Mouse (Mus musculus): ENCODE results near the gene Fbxw11. TPM values are rescaled to one million over a fixed set of nuclear protein-coding genes. Genes with fewer than 3 reads are reported as not detected.

Gene Fbxw11
- polyA plus RNA-seq, 1 experiment: 55.6 TPM

GRCm38 (mm10) chr11:32707481-32707880, 65.0 kb downstream of the Fbxw11 start:
- Histone ChIP-seq H3K36me3 (ENCODE audit: control insufficient read depth, insufficient read depth, low read length) (peaks cover 9% of the 10 kb centered on the region), H3K4me3 (ENCODE audit: control insufficient read depth, insufficient read depth, low read length) (no peak overlapping the region), H3K27me3 (ENCODE audit: control insufficient read depth, insufficient read depth, low read length) (no peaks in the 10 kb centered on the region), H3K27ac (ENCODE audit: control insufficient read depth, insufficient read depth, low read length) (no peak overlapping the region), H3K4me1 (replicated peaks; ENCODE audit: control insufficient read depth, insufficient read depth, low read length) (no peaks in the 10 kb centered on the region; the same call in 1 of the 2 replicates)
- no peak for DNase-seq
- TF ChIP-seq POLR2A (IDR thresholded peaks at IDR 0.05; ENCODE audit: control insufficient read depth, extremely low read depth, insufficient read depth, low read length, poor library complexity) (no peak), CTCF (IDR thresholded peaks at IDR 0.05; ENCODE audit: borderline replicate concordance, control insufficient read depth, extremely low read depth, insufficient read depth, low read length, poor library complexity) (no peak)
- WGBS: 93% methylated on average over 3 of the region's 3 CpGs

GRCm38 (mm10) chr11:32708739-32709501, 66.4 kb downstream of the Fbxw11 start:
- TF ChIP-seq CTCF (IDR thresholded peaks at IDR 0.05; ENCODE audit: borderline replicate concordance, control insufficient read depth, extremely low read depth, insufficient read depth, low read length, poor library complexity) (no peak), POLR2A (IDR thresholded peaks at IDR 0.05; ENCODE audit: control insufficient read depth, extremely low read depth, insufficient read depth, low read length, poor library complexity) (no peak)
- no peak for DNase-seq
- H3K36me3 ChIP-seq (ENCODE audit: control insufficient read depth, insufficient read depth, low read length): peaks cover 12% of the 10 kb centered on the region
- 93% methylated on average over 14 of the region's 14 CpGs for WGBS
- H3K27ac ChIP-seq (ENCODE audit: control insufficient read depth, insufficient read depth, low read length): no peak overlapping the region
- H3K27me3 ChIP-seq (ENCODE audit: control insufficient read depth, insufficient read depth, low read length): no peaks in the 10 kb centered on the region
- H3K4me1 ChIP-seq (replicated peaks; ENCODE audit: control insufficient read depth, insufficient read depth, low read length): no peaks in the 10 kb centered on the region; the same call in 1 of the 2 replicates
- no peak overlapping the region for H3K4me3 ChIP-seq (ENCODE audit: control insufficient read depth, insufficient read depth, low read length)

GRCm38 (mm10) chr11:32709563-32709962, 67.0 kb downstream of the Fbxw11 start:
- peaks cover 12% of the 10 kb centered on the region for H3K36me3 ChIP-seq (ENCODE audit: control insufficient read depth, insufficient read depth, low read length)
- H3K27me3 ChIP-seq (ENCODE audit: control insufficient read depth, insufficient read depth, low read length): no peaks in the 10 kb centered on the region
- 13% methylated on average over 1 of the region's 1 CpGs for WGBS
- no peak overlapping the region for H3K27ac ChIP-seq (ENCODE audit: control insufficient read depth, insufficient read depth, low read length)
- no peak overlapping the region for H3K4me3 ChIP-seq (ENCODE audit: control insufficient read depth, insufficient read depth, low read length)
- no peak for DNase-seq
- no peak for TF ChIP-seq POLR2A (IDR thresholded peaks at IDR 0.05; ENCODE audit: control insufficient read depth, extremely low read depth, insufficient read depth, low read length, poor library complexity)
- TF ChIP-seq CTCF (IDR thresholded peaks at IDR 0.05; ENCODE audit: borderline replicate concordance, control insufficient read depth, extremely low read depth, insufficient read depth, low read length, poor library complexity): no peak
- no peaks in the 10 kb centered on the region; the same call in 1 of the 2 replicates for H3K4me1 ChIP-seq (replicated peaks; ENCODE audit: control insufficient read depth, insufficient read depth, low read length)

- H3K36me3 ChIP-seq (ENCODE audit: control insufficient read depth, insufficient read depth, low read length): peaks cover 12% of the 10 kb centered on the region
- WGBS: 88% methylated on average over 5 of the region's 5 CpGs
- H3K4me1 ChIP-seq (replicated peaks; ENCODE audit: control insufficient read depth, insufficient read depth, low read length): no peaks in the 10 kb centered on the region; the same call in 1 of the 2 replicates
- no peak overlapping the region for H3K27ac ChIP-seq (ENCODE audit: control insufficient read depth, insufficient read depth, low read length)
- DNase-seq: peak; percentile 17
- H3K4me3 ChIP-seq (ENCODE audit: control insufficient read depth, insufficient read depth, low read length): no peak overlapping the region
- TF ChIP-seq POLR2A (IDR thresholded peaks at IDR 0.05; ENCODE audit: control insufficient read depth, extremely low read depth, insufficient read depth, low read length, poor library complexity) (no peak), CTCF (IDR thresholded peaks at IDR 0.05; ENCODE audit: borderline replicate concordance, control insufficient read depth, extremely low read depth, insufficient read depth, low read length, poor library complexity) (no peak)
- H3K27me3 ChIP-seq (ENCODE audit: control insufficient read depth, insufficient read depth, low read length): no peaks in the 10 kb centered on the region
These were observed 71.7 kb downstream of the Fbxw11 start for GRCm38 (mm10) chr11:32714230-32714629.

GRCm38 (mm10) chr11:32714896-32715295, 72.4 kb downstream of the Fbxw11 start:
- Histone ChIP-seq H3K4me1 (replicated peaks; ENCODE audit: control insufficient read depth, insufficient read depth, low read length) (no peaks in the 10 kb centered on the region; the same call in 1 of the 2 replicates), H3K27me3 (ENCODE audit: control insufficient read depth, insufficient read depth, low read length) (no peaks in the 10 kb centered on the region), H3K27ac (ENCODE audit: control insufficient read depth, insufficient read depth, low read length) (no peak overlapping the region), H3K4me3 (ENCODE audit: control insufficient read depth, insufficient read depth, low read length) (no peak overlapping the region), H3K36me3 (ENCODE audit: control insufficient read depth, insufficient read depth, low read length) (peaks cover 12% of the 10 kb centered on the region)
- WGBS: 82% methylated on average over 2 of the region's 2 CpGs
- TF ChIP-seq CTCF (IDR thresholded peaks at IDR 0.05; ENCODE audit: borderline replicate concordance, control insufficient read depth, extremely low read depth, insufficient read depth, low read length, poor library complexity) (no peak), POLR2A (IDR thresholded peaks at IDR 0.05; ENCODE audit: control insufficient read depth, extremely low read depth, insufficient read depth, low read length, poor library complexity) (no peak)
- no peak for DNase-seq

- no peak for DNase-seq
These were observed 73.0 kb downstream of the Fbxw11 start for GRCm38 (mm10) chr11:32715495-32715894.

More at GRCm38 (mm10) chr11:32715495-32715894, 73.0 kb downstream of the Fbxw11 start:
- H3K4me3 ChIP-seq (ENCODE audit: control insufficient read depth, insufficient read depth, low read length): no peak overlapping the region
- no peak overlapping the region; the same call in 1 of the 2 replicates for H3K27ac ChIP-seq (ENCODE audit: control insufficient read depth, insufficient read depth, low read length)
- no peak for TF ChIP-seq POLR2A (IDR thresholded peaks at IDR 0.05; ENCODE audit: control insufficient read depth, extremely low read depth, insufficient read depth, low read length, poor library complexity)
- no peak for TF ChIP-seq CTCF (IDR thresholded peaks at IDR 0.05; ENCODE audit: borderline replicate concordance, control insufficient read depth, extremely low read depth, insufficient read depth, low read length, poor library complexity)
- H3K27me3 ChIP-seq (ENCODE audit: control insufficient read depth, insufficient read depth, low read length): no peaks in the 10 kb centered on the region
- WGBS: 66% methylated on average over 6 of the region's 6 CpGs
- peaks cover 12% of the 10 kb centered on the region for H3K36me3 ChIP-seq (ENCODE audit: control insufficient read depth, insufficient read depth, low read length)
- H3K4me1 ChIP-seq (replicated peaks; ENCODE audit: control insufficient read depth, insufficient read depth, low read length): no peaks in the 10 kb centered on the region; the same call in 1 of the 2 replicates

Measured in thymus, adult 2 months (tissue).